Mouse (Mus musculus) heart, adult 9 months (tissue): ENCODE measurements at regions not wholly inside any gene's neighbourhood (a gene's known extent, or its start where the extent isn't known, plus 50 kb on each side); places are given as distances from the start of the nearest gene placed in this dataset.

Source experiments
- DNase-seq, 2 experiments: peaks; one replicate each; pipeline ENCODE4 v3.0.0; 2022; ENCODE audit warnings: low spot score in 2 of 2

GRCm38 (mm10) chr7:119089931-119090330, 94.5 kb downstream of the Gpr139 start:
- DNase-seq, result peak; percentile 6 to 28

- no peak for DNase-seq
Observed at GRCm38 (mm10) chr7:119088537-119088936, 93.5 kb upstream of the Gprc5b start.

- DNase-seq, result no peak
Observed at GRCm38 (mm10) chr7:119087723-119088419, 92.9 kb upstream of the Gprc5b start.

- DNase-seq, result no peak
Observed at GRCm38 (mm10) chr7:119085696-119086451, 90.9 kb upstream of the Gprc5b start.

GRCm38 (mm10) chr7:119076712-119077619, 82.0 kb upstream of the Gprc5b start:
- no peak for DNase-seq

- no peak for DNase-seq
Observed at GRCm38 (mm10) chr7:119066026-119066425, 71.0 kb upstream of the Gprc5b start.
